Mouse (Mus musculus) neutrophil, adult 5-6 weeks (primary cell): ENCODE results near the gene Nphp4. TPM values are rescaled to one million over a fixed set of nuclear protein-coding genes. Genes with fewer than 3 reads are reported as not detected.

ENCODE experiments used
- total RNA-seq: library from RNA; stranded (forward); fragments of 200-1000 nt; gene quantifications from 2 replicates; pipeline ENCODE4 v1.2.3, GENCODE M21; 2017

Nphp4 gene
- total RNA-seq, 1 experiment from 2014 or later: 0.81 TPM

Other genes starting within 250 kb of the Nphp4 start
- gene Gpr153, start 202.5 kb upstream of the Nphp4 start, total RNA-seq: 0.12 TPM in 1 of 2 replicates, not detected in the other
- not detected in 2 replicates for gene Hes3, start 185.0 kb upstream of the Nphp4 start, total RNA-seq
- gene Icmt, start 179.5 kb upstream of the Nphp4 start, total RNA-seq: 24.9 and 26.2 TPM in 2 replicates
- not detected in 2 replicates for gene Rnf207, start 157.7 kb upstream of the Nphp4 start, total RNA-seq
- gene Rpl22, start 151.0 kb upstream of the Nphp4 start, total RNA-seq: 782 and 849 TPM in 2 replicates
- gene Chd5, start 138.1 kb upstream of the Nphp4 start, total RNA-seq: under 0.01 and 0.12 TPM in 2 replicates
- 49.3 and 49.7 TPM in 2 replicates for gene Kcnab2, start 1.2 kb downstream of the Nphp4 start, total RNA-seq